Mouse (Mus musculus): ENCODE results near the gene Fam129b.

DNA sequence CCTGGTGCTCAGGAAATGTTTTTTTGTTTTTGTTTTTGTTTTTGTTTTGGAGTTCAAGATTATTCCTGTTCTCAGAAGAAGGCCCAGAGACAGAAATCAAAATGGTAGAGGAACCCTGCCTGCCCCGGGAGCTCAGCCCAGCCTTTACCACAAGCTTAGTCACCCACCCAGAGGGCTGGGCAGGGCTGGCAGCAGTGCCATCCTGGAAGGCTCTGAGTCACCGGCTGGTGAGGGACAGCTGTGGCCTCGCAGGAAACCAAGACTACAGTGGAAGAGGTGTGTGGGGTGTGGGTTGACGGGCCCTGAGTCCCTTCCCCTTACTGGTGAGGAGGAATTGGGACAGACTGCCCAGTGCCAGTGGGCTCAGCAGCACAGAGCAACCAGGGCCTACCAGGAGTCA is 8.6 kb upstream of the Fam129b start:
- TF ChIP-seq CTCF (IDR thresholded peaks at IDR 0.05; ENCODE audit: extremely low read depth, insufficient read length, insufficient replicate concordance, low read depth, low read length), result no peak
- no peak for TF ChIP-seq POLR2A (IDR thresholded peaks at IDR 0.05; ENCODE audit: low read depth, low read length)
